Mouse (Mus musculus) layer of hippocampus, adult 8-10 months (tissue): ENCODE data around the gene Olfr646. TPM values are rescaled to one million over a fixed set of nuclear protein-coding genes. Genes with fewer than 3 reads are reported as not detected.

Experiments
- DNase-seq, 2 experiments: peaks; one replicate each; pipeline ENCODE4 v3.0.0; 2022; ENCODE audit warnings: low spot score in 2 of 2
- total RNA-seq, 4 experiments: library from RNA; stranded (reverse); gene quantifications; 2 replicates each; pipeline ENCODE4 v1.2.4; 2022

Olfr646 gene
- not detected for total RNA-seq

- no peak for DNase-seq
Measured at GRCm38 (mm10) chr7:104104757-104104972, at the start of gene Olfr646. Gene Olfr646 (plus strand): TSS chr7:104104873.

- DNase-seq, result no peak
Measured at GRCm38 (mm10) chr7:104059215-104059614, 45.5 kb upstream of the Olfr646 start.

- DNase-seq, result no peak
Measured at GRCm38 (mm10) chr7:104061345-104061744, 43.3 kb upstream of the Olfr646 start, which contains the start of gene 4930516K23Rik. Gene 4930516K23Rik (minus strand): TSS chr7:104061445.

- no peak for DNase-seq
Measured at GRCm38 (mm10) chr7:104071769-104072168, 32.9 kb upstream of the Olfr646 start, which contains the start of gene Olfr644. Gene Olfr644 (minus strand): TSS chr7:104071869.

GRCm38 (mm10) chr7:104085365-104085764 lies 19.3 kb upstream of the Olfr646 start, which contains the start of gene Olfr645:
Gene Olfr645 (minus strand): TSS chr7:104085465.
- no peak for DNase-seq

- DNase-seq, result no peak
Measured at GRCm38 (mm10) chr7:104103913-104104756, 538 bp upstream of the Olfr646 start.

- no peak for DNase-seq
Measured at GRCm38 (mm10) chr7:104129726-104130125, 25.1 kb downstream of the Olfr646 start, which contains the start of gene Ubqln5. Gene Ubqln5 (minus strand): TSS chr7:104129826.

- no peak for DNase-seq
Measured at GRCm38 (mm10) chr7:104137305-104137704, 32.6 kb downstream of the Olfr646 start, which contains the start of gene Olfr643. Gene Olfr643 (minus strand): TSS chr7:104137405.

GRCm38 (mm10) chr7:104143179-104143578 lies 38.5 kb downstream of the Olfr646 start, which contains the start of gene Ubqln3:
Gene Ubqln3 (minus strand): TSS chr7:104143279.
- no peak for DNase-seq

- no peak for DNase-seq
Measured at GRCm38 (mm10) chr7:104150456-104150855, 45.8 kb downstream of the Olfr646 start, which contains the start of gene Ubqlnl. Gene Ubqlnl (minus strand): TSS chr7:104150556.

Other genes starting within 250 kb of the Olfr646 start
- not detected for gene Olfr66, start 218.6 kb upstream of the Olfr646 start, total RNA-seq
- not detected for gene Olfr64, start 210.4 kb upstream of the Olfr646 start, total RNA-seq
- gene Olfr65, start 201.4 kb upstream of the Olfr646 start, total RNA-seq, result not detected
- gene Olfr631, start 176.0 kb upstream of the Olfr646 start, total RNA-seq, result not detected
- gene Olfr632, start 170.5 kb upstream of the Olfr646 start, total RNA-seq, result not detected
- not detected for gene Olfr633, start 160.4 kb upstream of the Olfr646 start, total RNA-seq
- gene Olfr635, start 133.7 kb upstream of the Olfr646 start, total RNA-seq, result under 1 TPM in 3 of 4 experiments, not detected in 1; 0.04 to 0.05 (median 0.04) TPM
- not detected for gene Olfr638, start 106.1 kb upstream of the Olfr646 start, total RNA-seq
- under 1 TPM in 3 of 4 experiments, not detected in 1; 0.06 to 0.31 (median 0.18) TPM for gene Olfr639, start 87.6 kb upstream of the Olfr646 start, total RNA-seq
- not detected for gene Olfr640, start 79.3 kb upstream of the Olfr646 start, total RNA-seq
- gene Olfr641, start 69.4 kb upstream of the Olfr646 start, total RNA-seq, result not detected
- not detected for gene Olfr642, start 52.2 kb upstream of the Olfr646 start, total RNA-seq
- not detected for gene 4930516K23Rik, start 43.4 kb upstream of the Olfr646 start, total RNA-seq
- gene Olfr644, start 33.0 kb upstream of the Olfr646 start, total RNA-seq, result not detected
- gene Olfr645, start 19.4 kb upstream of the Olfr646 start, total RNA-seq, result not detected
- gene Ubqln5, start 25.0 kb downstream of the Olfr646 start, total RNA-seq, result not detected
- not detected for gene Olfr643, start 32.5 kb downstream of the Olfr646 start, total RNA-seq
- gene Ubqln3, start 38.4 kb downstream of the Olfr646 start, total RNA-seq, result not detected
- not detected for gene Ubqlnl, start 45.7 kb downstream of the Olfr646 start, total RNA-seq
- not detected for gene Olfm5, start 60.0 kb downstream of the Olfr646 start, total RNA-seq
- gene Olfr648, start 78.5 kb downstream of the Olfr646 start, total RNA-seq, result under 1 TPM; 0.14 to 0.31 (median 0.22) TPM
- gene Olfr649, start 91.1 kb downstream of the Olfr646 start, total RNA-seq, result not detected
- under 1 TPM; 0.14 to 0.29 (median 0.16) TPM for gene Trim6, start 113.9 kb downstream of the Olfr646 start, total RNA-seq
- 1 to 10 TPM; 1.7 to 4.0 (median 2.7) TPM for gene Trim34a, start 139.6 kb downstream of the Olfr646 start, total RNA-seq
- 1 to 10 TPM in 2 of 4 experiments, under 1 TPM in 2; 0.47 to 1.7 (median 1.2) TPM for gene Trim5, start 183.2 kb downstream of the Olfr646 start, total RNA-seq
- gene Trim12a, start 210.6 kb downstream of the Olfr646 start, total RNA-seq, result 1 to 10 TPM; 2.6 to 5.4 (median 4.4) TPM
- gene Trim34b, start 224.6 kb downstream of the Olfr646 start, total RNA-seq, result under 1 TPM in 2 of 4 experiments, not detected in 2; 0.29 to 0.34 TPM
- gene Trim12c, start 248.5 kb downstream of the Olfr646 start, total RNA-seq, result 1 to 10 TPM; 1.5 to 3.4 (median 2.4) TPM